Mouse (Mus musculus) brain, adult 2 months (tissue): ENCODE data around the gene Ckap2l.

ENCODE experiments used
- DNase-seq: peaks from one replicate; pipeline ENCODE4 v3.0.0; 2011; ENCODE audit warnings: low read depth, low spot score

The Ckap2l gene

DNA sequence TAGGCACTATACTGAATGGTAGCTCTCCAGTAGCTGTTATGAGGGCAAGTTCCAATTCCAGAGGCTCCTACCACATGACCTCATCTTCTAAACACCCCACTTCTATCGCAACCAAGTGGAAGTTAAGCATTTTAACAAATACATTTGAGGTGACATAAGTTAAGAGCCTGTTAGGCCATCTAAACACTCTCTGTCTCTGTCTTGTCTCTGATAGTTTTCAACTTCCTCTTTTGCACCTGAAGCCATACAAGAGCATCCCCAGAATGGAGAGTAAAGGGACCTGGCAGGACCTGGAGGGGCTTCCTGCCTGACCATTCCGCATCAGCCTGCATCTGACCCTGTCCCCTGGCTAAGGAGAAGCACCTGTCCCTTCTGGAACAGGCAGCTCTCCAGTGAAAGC lies 62.3 kb downstream of the Ckap2l start:
- no peak for DNase-seq

DNA sequence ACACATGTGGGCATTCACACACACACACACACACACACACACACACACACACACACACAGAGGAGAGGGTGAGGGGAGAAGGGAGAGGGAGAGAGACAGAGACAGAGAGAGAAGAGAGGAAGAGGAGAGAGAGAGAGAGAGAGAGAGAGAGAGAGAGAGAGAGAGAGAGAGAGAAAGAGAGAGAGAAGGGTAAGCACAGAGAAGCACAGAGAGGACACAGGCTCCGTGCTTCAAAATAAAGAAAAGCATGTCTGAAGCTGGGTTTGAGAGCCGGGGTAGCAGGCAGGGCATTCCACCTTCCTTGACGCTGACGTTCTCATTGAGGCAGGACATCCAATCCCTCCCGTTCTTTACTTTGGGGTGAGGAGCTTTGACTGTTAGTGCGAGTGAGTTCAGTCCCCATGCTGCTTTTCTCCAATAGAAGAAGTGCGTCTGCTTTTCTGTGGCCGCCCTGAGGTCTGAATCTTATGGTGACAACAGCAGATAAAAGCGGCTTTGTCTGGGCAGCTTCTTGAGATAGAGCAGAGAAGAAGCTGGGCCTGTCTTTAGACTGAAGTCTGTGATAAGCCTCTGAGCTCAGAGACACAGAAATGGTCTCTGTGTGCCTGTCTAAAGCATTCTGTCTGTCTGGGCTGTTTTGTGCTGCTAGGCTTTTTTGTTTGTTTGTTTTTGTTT lies 63.1 kb downstream of the Ckap2l start:
- no peak for DNase-seq

DNA sequence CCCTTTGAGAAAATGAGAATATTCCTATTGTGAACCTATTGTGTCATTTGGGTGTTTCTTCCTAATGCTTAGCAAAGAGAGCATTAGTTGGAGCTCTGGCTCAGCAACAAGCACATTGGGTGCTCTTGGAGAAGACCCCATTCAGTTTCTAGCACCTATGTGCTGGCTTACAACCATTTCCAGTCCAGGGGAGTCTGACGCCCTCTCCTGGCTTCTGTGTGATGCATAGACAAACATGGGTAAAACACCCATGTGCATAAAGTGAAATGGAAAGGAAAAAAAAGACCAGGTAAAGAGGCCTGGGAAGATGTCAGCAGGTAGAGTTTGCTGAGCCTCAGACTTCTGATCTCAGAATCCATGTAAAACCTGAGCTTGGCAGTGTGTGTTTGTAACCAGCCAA lies 63.8 kb downstream of the Ckap2l start:
- DNase-seq, result no peak

DNA sequence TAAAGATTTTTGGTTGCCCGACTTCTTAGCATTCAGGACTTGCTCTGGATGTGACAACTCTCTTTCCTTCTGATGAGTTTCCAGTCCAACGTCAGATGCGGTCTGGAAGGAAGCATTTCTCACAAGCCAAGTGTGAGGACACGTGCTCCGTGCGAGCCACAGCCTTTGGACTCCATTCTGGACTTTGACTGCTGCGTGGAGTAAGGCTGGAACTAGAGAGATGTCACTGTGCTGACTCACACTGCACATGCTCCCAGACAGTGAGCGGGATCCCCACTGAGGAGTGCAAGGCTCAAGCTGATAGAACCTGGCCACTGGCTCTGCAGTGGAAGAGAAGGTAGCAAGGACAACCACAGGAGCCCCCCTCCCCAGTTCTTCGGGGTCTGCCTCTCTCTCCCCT lies 64.5 kb downstream of the Ckap2l start:
- peak; percentile 62 for DNase-seq

DNA sequence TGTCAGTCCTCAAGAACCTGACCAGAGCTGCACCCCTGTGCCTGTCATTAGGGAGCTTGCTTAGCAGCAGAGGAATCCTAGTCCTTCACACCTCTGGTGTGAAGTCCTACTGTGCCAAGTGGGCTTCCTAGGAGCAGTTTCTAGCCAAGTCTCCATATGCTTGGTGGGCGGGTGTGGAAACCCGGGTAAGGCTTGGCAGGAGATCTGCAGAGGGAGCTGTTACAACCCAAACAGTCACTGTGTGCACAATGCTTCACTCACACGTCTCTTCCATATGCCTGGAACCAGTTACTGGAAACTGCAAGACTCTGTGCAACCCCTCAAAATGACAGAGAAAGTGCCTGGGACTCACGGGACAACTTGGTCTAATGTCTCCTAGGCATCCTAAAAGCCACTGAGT lies 65.0 kb downstream of the Ckap2l start:
- peak; percentile 93 for DNase-seq

DNA sequence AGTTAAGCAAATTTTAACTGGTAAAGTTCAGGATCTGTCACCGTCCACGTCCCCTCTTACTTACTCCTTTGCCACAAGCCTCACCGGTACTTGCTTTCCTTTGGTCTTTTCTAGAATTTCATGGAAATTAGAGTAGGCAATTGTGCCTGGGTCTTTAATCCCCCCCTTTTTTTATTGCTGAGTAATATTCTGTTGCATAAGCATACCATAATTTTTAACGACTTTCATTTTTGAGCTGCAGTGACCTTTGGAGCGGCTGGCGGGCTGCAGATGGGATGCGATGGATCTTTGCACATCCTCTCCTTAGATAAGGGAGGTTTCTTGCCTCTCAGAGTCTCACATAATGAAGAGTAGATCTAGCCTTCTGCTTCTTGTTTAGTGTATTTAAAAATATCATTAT lies 67.7 kb downstream of the Ckap2l start:
- DNase-seq, result no peak

DNA sequence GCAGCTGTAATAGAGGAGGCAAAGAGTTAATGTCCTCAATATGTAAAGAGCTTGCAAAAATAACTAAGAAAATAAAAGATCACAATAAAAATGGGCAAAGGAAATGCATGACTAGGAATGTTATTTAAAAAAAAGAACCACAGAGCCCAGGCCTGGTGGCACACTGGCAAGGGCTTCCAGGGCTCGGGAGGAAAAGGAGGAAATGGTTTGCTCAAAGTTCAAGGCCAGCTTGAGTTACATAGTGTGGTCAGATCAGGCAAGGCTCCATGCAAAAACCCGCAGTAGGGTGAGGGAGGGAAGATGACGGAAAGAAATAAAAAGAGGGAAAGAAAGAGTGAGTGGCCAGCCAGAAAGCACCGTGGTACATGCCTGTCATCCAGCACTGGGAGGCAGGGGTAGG lies 68.4 kb downstream of the Ckap2l start:
- DNase-seq, result no peak

DNA sequence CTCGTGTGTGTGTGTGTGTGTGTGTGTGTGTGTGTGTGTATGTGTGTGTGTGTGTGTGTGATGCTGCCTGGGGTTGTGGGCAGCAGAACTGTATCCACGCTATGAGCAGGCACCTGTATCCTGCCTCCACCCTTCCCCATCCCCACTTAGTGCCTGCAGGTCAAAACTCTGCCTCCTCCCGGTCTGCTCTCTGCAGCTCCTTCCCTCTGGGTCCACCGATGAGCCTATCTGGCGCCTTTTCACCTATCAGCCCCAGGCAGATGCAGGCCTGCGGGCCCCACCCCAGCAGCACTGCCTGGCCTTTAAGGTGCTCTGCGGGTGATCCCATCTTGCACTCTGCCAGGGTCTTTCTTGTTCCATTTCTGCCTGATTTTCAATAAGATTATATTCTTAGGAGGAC lies 69.3 kb downstream of the Ckap2l start:
- DNase-seq, result no peak

DNA sequence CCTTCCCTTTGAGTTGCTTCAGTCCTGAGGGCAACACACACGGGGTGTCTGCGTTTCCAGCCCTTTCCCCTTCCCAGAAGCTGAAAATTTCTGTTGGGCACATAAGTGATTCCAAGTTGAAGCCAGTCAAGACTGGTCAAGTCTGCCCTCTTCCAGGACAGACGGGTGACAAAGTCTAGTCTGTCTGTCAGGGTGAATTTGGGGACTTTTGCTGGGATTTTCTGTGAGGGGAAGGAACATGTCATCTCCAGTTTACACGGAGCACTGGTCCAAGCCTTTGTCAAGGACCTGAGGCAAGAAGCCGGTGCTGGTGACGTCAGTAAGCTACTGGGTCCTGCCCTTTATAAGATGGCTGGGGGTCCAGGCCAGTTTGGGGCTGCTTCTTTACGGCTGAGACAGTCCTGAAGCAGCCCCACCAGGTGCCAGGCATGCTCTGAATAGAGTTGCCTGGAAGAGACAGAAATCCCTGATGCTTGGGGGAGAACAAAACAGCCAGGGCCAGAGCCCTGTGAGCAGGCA lies 69.9 kb downstream of the Ckap2l start:
- DNase-seq, result no peak

DNA sequence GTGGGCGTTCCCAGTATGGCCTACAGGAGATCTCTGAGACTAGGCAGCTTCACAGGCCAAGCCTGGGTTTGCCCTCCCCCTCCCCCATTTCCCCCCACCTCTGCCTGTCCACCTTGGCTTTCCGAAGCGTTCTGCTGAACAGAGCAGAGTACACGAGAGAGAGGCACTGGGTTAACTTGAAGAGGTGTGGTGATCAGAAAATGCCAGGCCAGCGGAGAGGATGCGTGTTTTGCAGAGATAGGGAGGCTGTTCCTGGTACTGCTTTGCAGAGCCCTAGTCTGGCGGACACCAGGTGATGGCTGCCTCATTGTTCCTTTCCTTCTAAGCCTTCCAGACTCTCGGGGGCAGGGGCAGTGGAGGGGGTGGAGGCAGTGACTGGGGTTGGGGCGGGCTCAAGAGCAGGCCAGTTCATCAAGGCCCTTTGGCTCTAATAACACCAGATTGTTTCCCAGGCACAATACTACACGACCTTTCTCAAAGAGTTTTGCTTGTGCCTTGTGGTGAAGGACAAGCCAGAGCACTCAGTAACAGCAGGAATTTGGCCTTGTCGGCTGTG lies 70.6 kb downstream of the Ckap2l start:
- no peak for DNase-seq

DNA sequence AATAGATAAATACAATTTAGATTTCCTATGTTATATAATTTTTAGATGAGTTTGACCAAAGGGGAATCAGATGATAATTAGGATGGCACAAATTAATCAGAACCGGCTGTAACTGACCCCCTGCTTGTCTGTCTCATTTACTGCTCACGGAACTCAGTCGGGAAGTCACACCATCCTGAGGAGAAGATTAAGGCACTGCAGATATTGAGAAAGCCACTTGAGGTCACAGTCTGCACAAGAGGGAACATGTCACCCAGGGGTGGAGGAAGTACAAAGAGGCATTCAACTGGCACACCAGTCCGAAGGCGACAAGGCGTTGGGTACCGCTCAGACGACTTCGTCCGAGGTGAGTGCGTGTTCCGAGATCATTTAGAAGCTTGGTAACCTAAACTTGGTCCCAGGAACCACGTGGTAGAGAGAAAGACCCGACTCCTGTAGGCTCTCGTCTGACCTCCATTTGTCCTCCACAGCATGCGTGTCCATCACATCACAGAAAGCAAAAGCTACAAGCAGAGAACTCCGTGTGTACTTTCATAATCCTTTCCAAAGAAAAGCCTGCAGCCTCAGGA lies 71.7 kb downstream of the Ckap2l start:
- DNase-seq, result no peak

DNA sequence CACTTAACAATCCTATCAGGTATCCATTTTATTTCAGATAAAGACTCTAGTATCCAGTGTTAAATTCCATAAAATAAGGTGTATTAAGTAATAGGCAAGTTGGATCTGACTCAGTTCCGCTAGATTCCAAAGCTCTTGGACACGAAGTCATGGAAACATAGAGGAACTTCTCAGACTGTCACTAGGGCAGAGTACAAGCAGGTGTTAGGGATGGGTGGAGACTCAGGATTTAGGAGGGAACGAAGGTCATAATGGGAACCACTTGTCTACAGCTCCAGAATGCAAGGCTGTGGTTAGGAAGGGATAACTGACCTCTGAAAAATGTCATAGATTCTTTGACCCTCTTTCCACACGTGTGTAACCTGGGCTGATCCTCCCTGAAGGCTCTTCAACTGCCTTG lies 72.8 kb downstream of the Ckap2l start:
- no peak for DNase-seq

DNA sequence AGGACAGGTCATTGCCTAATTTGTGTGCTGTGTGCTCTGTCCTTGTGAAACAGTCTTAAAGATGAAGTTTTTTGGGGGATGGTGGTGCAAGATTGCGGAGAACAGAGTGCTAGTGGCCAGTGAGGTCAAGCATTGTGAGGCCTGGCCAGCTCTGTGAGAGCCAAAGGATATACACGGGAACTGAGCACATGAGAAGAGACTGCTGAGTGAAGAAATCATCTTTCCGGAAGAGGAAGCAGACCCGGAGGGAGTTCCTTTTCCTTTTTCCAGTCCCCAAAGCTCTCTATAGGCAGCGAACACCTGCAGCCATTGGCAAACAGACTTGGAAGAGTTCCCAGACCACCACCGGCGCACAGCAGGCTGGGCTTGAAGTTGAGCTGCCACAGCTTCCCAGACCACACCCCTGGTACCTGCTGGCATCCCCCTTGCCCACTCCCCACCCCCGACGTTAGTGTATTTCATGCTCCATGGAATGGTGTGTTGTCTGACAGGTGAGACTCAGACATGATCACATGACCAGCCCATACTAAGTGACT lies 75.8 kb downstream of the Ckap2l start:
- no peak for DNase-seq

DNA sequence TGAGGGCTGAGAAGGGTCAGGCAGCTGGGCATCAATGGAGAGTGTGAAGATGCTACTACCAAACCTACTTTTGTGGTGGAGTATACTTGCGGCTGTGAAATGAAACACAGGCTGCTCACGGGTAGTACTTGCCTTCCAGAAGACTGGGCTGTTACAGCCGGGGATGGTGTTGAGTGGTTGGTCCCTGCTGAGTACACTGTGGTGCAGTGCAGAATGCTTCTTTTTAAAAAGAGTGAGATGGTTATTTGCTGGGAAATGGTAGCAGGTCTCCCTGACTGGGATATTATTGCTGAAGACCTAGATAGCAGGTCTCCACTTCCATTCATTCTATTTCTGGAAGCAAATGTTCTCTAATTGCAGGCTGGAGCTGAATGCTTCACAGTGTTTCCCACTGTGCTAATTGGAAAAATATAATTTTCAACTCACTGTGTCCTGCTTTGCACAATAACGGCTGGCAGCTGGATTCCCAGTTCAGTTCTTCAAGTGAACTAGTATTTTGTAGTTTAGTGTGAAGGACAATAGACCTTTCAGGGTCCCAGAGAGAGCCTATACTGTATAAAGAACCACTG lies 78.4 kb downstream of the Ckap2l start:
- DNase-seq, result peak; percentile 66
